ENCODE assay signal across 13 mouse cellular contexts in the genomic region with DNA sequence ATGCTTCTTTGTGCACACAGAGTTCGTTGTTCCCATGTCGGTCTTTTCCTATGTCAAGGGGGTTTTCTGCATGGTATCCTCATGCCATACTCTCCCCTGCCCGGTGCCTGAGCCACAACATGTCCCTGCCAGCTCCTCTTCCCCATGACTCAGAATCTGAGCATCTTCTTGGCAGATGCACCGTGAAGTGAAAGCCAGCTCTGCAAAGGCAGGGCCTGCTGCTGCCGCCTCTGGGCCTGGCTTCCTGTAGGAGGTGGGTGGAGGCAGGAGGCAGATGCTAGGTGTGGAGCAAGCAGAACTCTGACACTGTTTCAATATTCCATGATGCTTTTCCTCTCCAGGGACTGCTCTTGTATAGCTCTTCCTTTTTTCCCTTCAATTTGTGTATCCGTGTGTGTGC. TPM values are rescaled to one million over a fixed set of nuclear protein-coding genes. Genes with fewer than 3 reads are reported as not detected.
DNase-seq lines count a peak whose midpoint lies in the region; ATAC-seq lines count a peak whose summit lies in the region.
"Had no signal": no experiment of that assay in that cellular context is flagged by ENCODE, and none has a peak within 500 bp of the region (broad histone marks: within the 10 kb centered on the region; RNA-seq: fewer than 3 reads in every experiment).

No protein-coding gene starts in this region.

- no peaks in the 10 kb centered on the region for H3K36me3 ChIP-seq in midbrain, embryonic 11.5 days (ENCODE audit: control insufficient read depth, insufficient read depth, low read length)
- H3K36me3 ChIP-seq: limb, embryonic 12.5 days had no signal

- intact Hi-C loops in heart, postnatal 10 days (cut with DNase I): no loop called here
- intact Hi-C loops in left cerebral cortex, postnatal 25 days (cut with DNase I): no loop called here

- no peaks in the 10 kb centered on the region for H3K4me1 ChIP-seq in midbrain, embryonic 11.5 days (ENCODE audit: control insufficient read depth, insufficient read depth, low read length)
- H3K4me1 ChIP-seq: limb, embryonic 12.5 days had no signal

- no peak overlapping the region for H3K27ac ChIP-seq in midbrain, embryonic 11.5 days (ENCODE audit: low read depth, low read length)
- H3K27ac ChIP-seq: limb, embryonic 12.5 days had no signal

- no peaks in the 10 kb centered on the region for H3K27me3 ChIP-seq in midbrain, embryonic 11.5 days (ENCODE audit: control insufficient read depth, insufficient read depth, low read length)
- H3K27me3 ChIP-seq: CH12.LX; limb, embryonic 12.5 days had no signal

- H3K9ac ChIP-seq in midbrain, embryonic 11.5 days (ENCODE audit: low read length): no peak overlapping the region
- H3K9ac ChIP-seq: limb, embryonic 12.5 days had no signal

- no peak overlapping the region for H3K4me2 ChIP-seq in midbrain, embryonic 11.5 days
- H3K4me2 ChIP-seq: limb, embryonic 12.5 days had no signal

- H3K4me3 ChIP-seq in midbrain, embryonic 11.5 days (ENCODE audit: low read depth, low read length): no peak overlapping the region
- H3K4me3 ChIP-seq: limb, embryonic 12.5 days had no signal

- 76% methylated on average over 6 of the region's 6 CpGs for WGBS in midbrain, embryonic 11.5 days

- DNase-seq in heart, adult 9 months (ENCODE audit: low spot score in 2 of 2): peak; percentile 28 to 40
- DNase-seq in heart, postnatal 10 days: no peak
- DNase-seq in MN1 (ENCODE audit: low spot score) (peak; percentile 72), adipocyte (ENCODE audit: low spot score) (no peak)
- peak; percentile 83 to 84 for DNase-seq in frontal cortex, adult 2 months (ENCODE audit: extremely low spot score in 1 of 2, low spot score in 1 of 2)
- DNase-seq in left cerebral cortex, postnatal 25 days (ENCODE audit: low spot score in 2 of 2): peak; percentile 68 to 94
- DNase-seq in midbrain, embryonic 11.5 days (ENCODE audit: low spot score, missing footprints): no peak
- DNase-seq in retina, embryonic 14.5 days (ENCODE audit: low spot score): no peak
- DNase-seq: cerebellum, adult 11 months; gastrocnemius, postnatal 14 days; kidney, adult 8-10 months had no signal

- no peaks in the 10 kb centered on the region for H3K9me3 ChIP-seq in midbrain, embryonic 11.5 days (ENCODE audit: control insufficient read depth, low read length)
- H3K9me3 ChIP-seq: limb, embryonic 12.5 days had no signal

- no peak for ATAC-seq in midbrain, embryonic 11.5 days (ENCODE audit: low FRiP score)

RNA-seq across cellular contexts. Expression of gene Pfkp, which starts 10.7 kb away (rescaled TPM):
- total RNA-seq in heart, postnatal 10 days (2021): 10 to 100 TPM; 67.3 to 78.2 TPM
- 253 and 281 TPM in 2 replicates for polyA plus RNA-seq in frontal cortex, adult 2 months (2012; rRNA removed)
- 100 to 1,000 TPM; 262 to 270 TPM for total RNA-seq in left cerebral cortex, postnatal 25 days (2021)
- polyA plus RNA-seq in midbrain, embryonic 11.5 days (2014; fragmentation: Nextera tagmentation; extraction: Ambion mirVana): 33.5 and 34.7 TPM in 2 replicates

Comparison
In these comparisons a context has a peak if more than half of its experiments do, and no peak if none do; other contexts are left out.
1. DNase-seq: peak in heart, adult 9 months (2 of 2), MN1 (single experiment), frontal cortex, adult 2 months (2 of 2) and left cerebral cortex, postnatal 25 days (2 of 2); none in heart, postnatal 10 days (0 of 2), adipocyte (single experiment), midbrain, embryonic 11.5 days (single experiment) and retina, embryonic 14.5 days (single experiment).